Comparison of ENCODE assay signal across 9 mouse cellular contexts in the genomic region with DNA sequence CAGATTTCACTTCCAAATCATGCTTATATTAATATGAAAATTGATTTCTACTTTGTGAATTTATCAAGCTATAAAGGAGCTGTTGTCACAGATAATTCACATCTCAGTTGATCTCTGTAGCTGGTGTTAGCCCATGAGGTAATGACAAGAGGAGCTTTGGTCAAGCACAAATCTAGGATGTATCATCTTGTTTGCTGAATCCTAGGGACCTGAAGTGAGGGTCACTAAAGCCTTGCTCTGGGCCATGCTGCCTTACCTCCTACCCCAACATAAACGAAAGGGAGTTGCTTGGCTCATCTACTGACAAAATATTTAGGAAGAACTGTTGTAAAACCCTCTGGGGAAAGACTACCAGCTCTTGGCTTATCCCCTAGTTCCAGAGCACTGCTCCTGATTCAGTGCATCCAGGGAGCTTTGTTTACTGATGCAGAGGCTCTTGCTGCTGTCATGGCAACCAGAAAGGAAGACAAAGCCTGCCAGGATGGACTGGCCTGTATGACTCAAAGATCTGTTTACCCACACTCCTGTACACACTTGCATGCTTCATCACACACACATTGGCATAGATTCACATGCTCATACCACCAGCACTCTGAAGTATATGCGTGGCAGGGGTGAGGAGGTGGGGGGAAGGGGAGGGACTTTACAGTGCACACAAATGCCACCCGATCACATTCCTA.
DNase-seq lines count a peak whose midpoint lies in the region; ATAC-seq lines count a peak whose summit lies in the region.
"Had no signal": no experiment of that assay in that cellular context is flagged by ENCODE, and none has a peak within 500 bp of the region (broad histone marks: within the 10 kb centered on the region; RNA-seq: fewer than 3 reads in every experiment).

No protein-coding gene starts in this region.

- ATAC-seq in embryonic facial prominence, embryonic 14.5 days (ENCODE audit: low read depth), result no peak; the same call in 1 of the 2 replicates

- no peak overlapping the region for H3K4me2 ChIP-seq in embryonic facial prominence, embryonic 14.5 days (ENCODE audit: low read depth, low read length)

- intact Hi-C loops in left cerebral cortex, postnatal 14 days (cut with DNase I), result no loop called here
- intact Hi-C loops in gastrocnemius, postnatal 14 days (cut with DNase I; ENCODE audit: low total_unique reads), result no loop called here

- H3K4me3 ChIP-seq in embryonic facial prominence, embryonic 14.5 days (ENCODE audit: low read depth, low read length), result no peak overlapping the region
- no peak overlapping the region for H3K4me3 ChIP-seq in embryonic facial prominence, embryonic 10.5 days

- H3K9me3 ChIP-seq in embryonic facial prominence, embryonic 14.5 days (ENCODE audit: control insufficient read depth, low read length), result no peaks in the 10 kb centered on the region
- H3K9me3 ChIP-seq in embryonic facial prominence, embryonic 10.5 days, result no peaks in the 10 kb centered on the region

- H3K4me1 ChIP-seq in embryonic facial prominence, embryonic 14.5 days (ENCODE audit: control insufficient read depth, insufficient read depth, low read length), result 0 out of 2 replicates have a peak, but pooled peaks cover 4% of the 10 kb centered on the region
- H3K4me1 ChIP-seq in embryonic facial prominence, embryonic 10.5 days, result no peaks in the 10 kb centered on the region; the same call in 1 of the 2 replicates

- H3K27ac ChIP-seq in embryonic facial prominence, embryonic 14.5 days (replicated peaks; ENCODE audit: low read depth, low read length), result no peak overlapping the region
- H3K27ac ChIP-seq in embryonic facial prominence, embryonic 10.5 days (replicated peaks), result no peak overlapping the region

- peak; percentile 30 for DNase-seq in embryonic facial prominence, embryonic 14.5 days (ENCODE audit: low spot score)
- DNase-seq in embryonic facial prominence, embryonic 10.5 days (ENCODE audit: low spot score), result no peak
- DNase-seq in frontal cortex, postnatal 36 days (ENCODE audit: low spot score in 2 of 2), result peak; percentile 43 to 51
- peak; percentile 48 to 61 for DNase-seq in left cerebral cortex, postnatal 14 days (ENCODE audit: low spot score in 2 of 2)
- peak; percentile 57 to 62 for DNase-seq in right cerebral cortex, adult 2 months (ENCODE audit: low spot score in 2 of 2)
- DNase-seq in adrenal gland, postnatal 10 days, result no peak
- DNase-seq in B cell, adult 2 months, result no peak
- no peak for DNase-seq in gastrocnemius, postnatal 14 days
- DNase-seq: kidney, postnatal 25 days had no signal

- 55% methylated on average over 3 of the region's 3 CpGs for WGBS in embryonic facial prominence, embryonic 14.5 days
- 68% methylated on average over 3 of the region's 3 CpGs for WGBS in embryonic facial prominence, embryonic 10.5 days

- H3K9ac ChIP-seq in embryonic facial prominence, embryonic 14.5 days (ENCODE audit: low read depth, low read length), result no peak overlapping the region

- H3K27me3 ChIP-seq in embryonic facial prominence, embryonic 14.5 days (replicated peaks; ENCODE audit: control insufficient read depth, insufficient read depth, low read length), result no peaks in the 10 kb centered on the region
- no peaks in the 10 kb centered on the region for H3K27me3 ChIP-seq in embryonic facial prominence, embryonic 10.5 days (replicated peaks; ENCODE audit: low read depth, poor library complexity, severe bottlenecking)

- no peaks in the 10 kb centered on the region for H3K36me3 ChIP-seq in embryonic facial prominence, embryonic 14.5 days (ENCODE audit: control insufficient read depth, insufficient read depth, low read length)
- H3K36me3 ChIP-seq in embryonic facial prominence, embryonic 10.5 days (replicated peaks), result no peaks in the 10 kb centered on the region

Comparison
In these comparisons a context has a peak if more than half of its experiments do, and no peak if none do; other contexts are left out.
1. DNase-seq: peak in embryonic facial prominence, embryonic 14.5 days (single experiment), frontal cortex, postnatal 36 days (2 of 2), left cerebral cortex, postnatal 14 days (2 of 2) and right cerebral cortex, adult 2 months (2 of 2); none in embryonic facial prominence, embryonic 10.5 days (single experiment), adrenal gland, postnatal 10 days (single experiment), B cell, adult 2 months (0 of 2) and gastrocnemius, postnatal 14 days (single experiment).